Mouse (Mus musculus): ENCODE measurements at regions not wholly inside any gene's neighbourhood (a gene's known extent, or its start where the extent isn't known, plus 50 kb on each side); places are given as distances from the start of the nearest gene placed in this dataset.
A peak's percentile ranks its signal among the peaks of the same experiment; 100 is the strongest.

GRCm38 (mm10) chr8:89850209-89850796, 497.8 kb downstream of the Tox3 start:
- no peak for TF ChIP-seq POLR2A (IDR thresholded peaks at IDR 0.05; ENCODE audit: borderline replicate concordance, extremely low read depth, insufficient read depth, insufficient read length)
- no peaks in the 10 kb centered on the region for H3K36me3 ChIP-seq (ENCODE audit: control insufficient read depth, insufficient read depth, low read length)
- DNase-seq (ENCODE audit: low spot score), result peak; percentile 77
- H3K4me2 ChIP-seq (replicated peaks; ENCODE audit: low read depth, low read length, severe bottlenecking), result no peak overlapping the region
- H3K9me3 ChIP-seq (ENCODE audit: control insufficient read depth, low read length), result no peaks in the 10 kb centered on the region
- no peaks in the 10 kb centered on the region for H3K27me3 ChIP-seq (ENCODE audit: control insufficient read depth, insufficient read depth, low read length)
- H3K9ac ChIP-seq (ENCODE audit: low read depth, low read length, severe bottlenecking), result no peak overlapping the region
- H3K27ac ChIP-seq (replicated peaks; ENCODE audit: low read depth, low read length), result no peak overlapping the region
- WGBS, result 38% methylated on average over 3 of the region's 3 CpGs
- H3K4me3 ChIP-seq (replicated peaks; ENCODE audit: low read length), result no peak overlapping the region
- no peaks in the 10 kb centered on the region for H3K4me1 ChIP-seq (ENCODE audit: control insufficient read depth, insufficient read depth, low read length)
- ATAC-seq (ENCODE audit: low FRiP score, low read depth), result no peak

DNA sequence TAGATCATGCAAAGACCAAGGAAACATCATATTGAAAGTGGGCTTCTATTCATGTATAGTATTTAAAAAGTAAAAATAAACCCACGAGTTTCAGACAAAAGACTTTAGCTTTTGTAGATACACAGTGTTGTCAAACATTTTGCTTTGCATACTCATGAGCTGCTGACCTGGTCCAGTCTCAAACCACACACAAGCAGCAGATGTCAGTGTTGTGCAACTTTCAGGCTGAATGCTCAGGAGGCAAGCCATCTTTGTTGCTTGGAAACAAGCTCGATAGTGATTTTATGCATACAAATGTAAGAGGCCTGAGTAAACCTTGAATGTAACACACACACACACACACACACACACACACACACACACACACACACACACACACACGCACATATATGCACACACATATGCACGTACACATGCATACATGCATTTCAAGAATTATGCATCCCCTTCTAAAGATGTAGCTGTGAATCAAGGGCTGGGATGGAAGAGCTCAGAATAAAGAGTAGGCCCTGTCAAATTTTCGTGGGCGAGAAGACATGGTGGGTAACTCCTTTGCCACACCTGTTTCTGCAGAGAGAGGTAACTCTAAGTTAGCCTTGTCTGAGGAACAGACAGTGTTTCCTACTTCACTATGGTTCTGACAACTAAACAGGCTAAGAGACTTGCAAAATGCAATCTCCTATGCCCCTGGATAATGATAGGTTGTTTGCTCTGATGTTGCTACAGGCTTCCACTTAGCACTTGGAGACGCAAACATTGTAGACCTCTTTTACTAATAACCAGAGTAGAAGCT, 498.5 kb downstream of the Tox3 start:
- peak; percentile 65; the same call in 1 of the 2 replicates for ATAC-seq (ENCODE audit: low FRiP score, low read depth)
- peak; percentile 66 for DNase-seq (ENCODE audit: low spot score)
- 65% methylated on average over 7 of the region's 7 CpGs for WGBS
- Histone ChIP-seq H3K4me2 (replicated peaks; ENCODE audit: low read depth, low read length, severe bottlenecking) (no peak overlapping the region), H3K36me3 (ENCODE audit: control insufficient read depth, insufficient read depth, low read length) (no peaks in the 10 kb centered on the region), H3K9ac (ENCODE audit: low read depth, low read length, severe bottlenecking) (no peak overlapping the region), H3K27me3 (ENCODE audit: control insufficient read depth, insufficient read depth, low read length) (no peaks in the 10 kb centered on the region), H3K27ac (replicated peaks; ENCODE audit: low read depth, low read length) (no peak overlapping the region), H3K4me3 (replicated peaks; ENCODE audit: low read length) (no peak overlapping the region), H3K9me3 (ENCODE audit: control insufficient read depth, low read length) (no peaks in the 10 kb centered on the region), H3K4me1 (ENCODE audit: control insufficient read depth, insufficient read depth, low read length) (no peaks in the 10 kb centered on the region)
- no peak for TF ChIP-seq POLR2A (IDR thresholded peaks at IDR 0.05; ENCODE audit: borderline replicate concordance, extremely low read depth, insufficient read depth, insufficient read length)

DNA sequence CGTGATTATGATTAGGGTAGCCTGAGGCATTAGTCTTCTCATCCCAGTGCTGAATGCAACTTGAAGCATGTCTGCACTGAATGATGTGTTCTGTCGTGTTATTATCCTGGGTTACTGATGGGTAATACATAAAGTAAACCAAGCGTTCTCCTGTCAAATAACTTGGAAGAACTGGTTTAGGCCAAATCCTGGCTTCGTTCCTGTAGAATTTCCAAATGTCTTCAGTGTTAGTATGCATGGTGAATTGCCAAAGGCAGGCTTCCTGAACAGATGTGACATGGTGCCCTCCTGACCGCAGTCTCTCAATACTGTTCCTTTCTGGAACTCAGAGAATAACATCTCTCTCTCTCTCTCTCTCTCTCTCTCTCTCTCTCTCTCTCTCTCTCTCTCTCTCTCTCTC, 509.6 kb downstream of the Tox3 start:
- 65% methylated on average over 5 of the region's 5 CpGs for WGBS
- DNase-seq (ENCODE audit: low spot score), result peak; percentile 9
- H3K9me3 ChIP-seq (ENCODE audit: control insufficient read depth, low read length), result no peaks in the 10 kb centered on the region
- ATAC-seq (ENCODE audit: low FRiP score, low read depth), result no peak
- no peaks in the 10 kb centered on the region for H3K36me3 ChIP-seq (ENCODE audit: control insufficient read depth, insufficient read depth, low read length)
- no peaks in the 10 kb centered on the region for H3K27me3 ChIP-seq (ENCODE audit: control insufficient read depth, insufficient read depth, low read length)
- H3K4me2 ChIP-seq (replicated peaks; ENCODE audit: low read depth, low read length, severe bottlenecking), result no peak overlapping the region
- H3K9ac ChIP-seq (ENCODE audit: low read depth, low read length, severe bottlenecking), result no peak overlapping the region
- no peak overlapping the region for H3K27ac ChIP-seq (replicated peaks; ENCODE audit: low read depth, low read length)
- TF ChIP-seq POLR2A (IDR thresholded peaks at IDR 0.05; ENCODE audit: borderline replicate concordance, extremely low read depth, insufficient read depth, insufficient read length), result no peak
- H3K4me3 ChIP-seq (replicated peaks; ENCODE audit: low read length), result no peak overlapping the region
- H3K4me1 ChIP-seq (ENCODE audit: control insufficient read depth, insufficient read depth, low read length), result no peaks in the 10 kb centered on the region

GRCm38 (mm10) chr8:89833715-89834114, 514.4 kb downstream of the Tox3 start:
- Histone ChIP-seq H3K9me3 (ENCODE audit: control insufficient read depth, low read length) (no peaks in the 10 kb centered on the region), H3K9ac (ENCODE audit: low read depth, low read length, severe bottlenecking) (no peak overlapping the region), H3K4me3 (replicated peaks; ENCODE audit: low read length) (no peak overlapping the region), H3K27ac (replicated peaks; ENCODE audit: low read depth, low read length) (no peak overlapping the region), H3K4me1 (ENCODE audit: control insufficient read depth, insufficient read depth, low read length) (no peaks in the 10 kb centered on the region), H3K4me2 (replicated peaks; ENCODE audit: low read depth, low read length, severe bottlenecking) (no peak overlapping the region), H3K36me3 (ENCODE audit: control insufficient read depth, insufficient read depth, low read length) (no peaks in the 10 kb centered on the region), H3K27me3 (ENCODE audit: control insufficient read depth, insufficient read depth, low read length) (no peaks in the 10 kb centered on the region)
- TF ChIP-seq POLR2A (IDR thresholded peaks at IDR 0.05; ENCODE audit: borderline replicate concordance, extremely low read depth, insufficient read depth, insufficient read length), result no peak
- WGBS, result 60% methylated on average over 4 of the region's 4 CpGs
- no peak for ATAC-seq (ENCODE audit: low FRiP score, low read depth)
- no peak for DNase-seq (ENCODE audit: low spot score)

GRCm38 (mm10) chr8:89824586-89824985, 523.6 kb downstream of the Tox3 start:
- DNase-seq (ENCODE audit: low spot score), result no peak
- 52% methylated on average over 3 of the region's 3 CpGs for WGBS

More at GRCm38 (mm10) chr8:89824586-89824985, 523.6 kb downstream of the Tox3 start:
- ATAC-seq (ENCODE audit: low FRiP score, low read depth), result no peak
- no peak for TF ChIP-seq POLR2A (IDR thresholded peaks at IDR 0.05; ENCODE audit: borderline replicate concordance, extremely low read depth, insufficient read depth, insufficient read length)
- H3K9ac ChIP-seq (ENCODE audit: low read depth, low read length, severe bottlenecking), result no peak overlapping the region
- no peak overlapping the region for H3K4me2 ChIP-seq (replicated peaks; ENCODE audit: low read depth, low read length, severe bottlenecking)
- H3K27ac ChIP-seq (replicated peaks; ENCODE audit: low read depth, low read length), result no peak overlapping the region
- H3K9me3 ChIP-seq (ENCODE audit: control insufficient read depth, low read length), result no peaks in the 10 kb centered on the region
- H3K36me3 ChIP-seq (ENCODE audit: control insufficient read depth, insufficient read depth, low read length), result no peaks in the 10 kb centered on the region
- H3K4me3 ChIP-seq (replicated peaks; ENCODE audit: low read length), result no peak overlapping the region
- H3K27me3 ChIP-seq (ENCODE audit: control insufficient read depth, insufficient read depth, low read length), result no peaks in the 10 kb centered on the region
- H3K4me1 ChIP-seq (ENCODE audit: control insufficient read depth, insufficient read depth, low read length), result no peaks in the 10 kb centered on the region
